Mouse (Mus musculus) embryonic facial prominence, embryonic 15.5 days (tissue): ENCODE results near the gene Tnk2. TPM values are rescaled to one million over a fixed set of nuclear protein-coding genes. Genes with fewer than 3 reads are reported as not detected.

Source experiments
- ATAC-seq: fragments of 200-750 bp; cut with Nextera tagmentation; 2 replicates; pipeline ENCODE4 v1.8.0; 2017; ENCODE audit warnings: low read depth, moderate TSS enrichment; ENCODE audit not compliant: insufficient number of reproducible peaks, low FRiP score, low TSS enrichment
- H3K27ac ChIP-seq: fragments of 300-500 bp; sonication (generic); replicated peaks from 2 replicates; pipeline ENCODE4 v1.5.1; 2015; ENCODE audit warnings: mild to moderate bottlenecking, inconsistent platforms
- H3K27me3 ChIP-seq: fragments of 300-500 bp; sonication (generic); 2 replicates; pipeline ENCODE4 v1.6.1; 2015; ENCODE audit warnings: inconsistent platforms
- H3K36me3 ChIP-seq: fragments of 300-500 bp; sonication (generic); 2 replicates; pipeline ENCODE4 v1.6.1; 2015; ENCODE audit warnings: mild to moderate bottlenecking, inconsistent platforms
- H3K4me1 ChIP-seq: fragments of 300-500 bp; sonication (generic); 2 replicates; pipeline ENCODE4 v1.6.1; 2015; ENCODE audit warnings: inconsistent platforms
- H3K4me2 ChIP-seq: fragments of 300-500 bp; sonication (generic); replicated peaks from 2 replicates; pipeline ENCODE4 v1.6.1; 2015; ENCODE audit warnings: mild to moderate bottlenecking, inconsistent platforms
- H3K4me3 ChIP-seq: fragments of 300-500 bp; sonication (generic); replicated peaks from 2 replicates; pipeline ENCODE4 v1.5.1; 2015; ENCODE audit warnings: mild to moderate bottlenecking, inconsistent platforms
- H3K9ac ChIP-seq: fragments of 300-500 bp; sonication (generic); 2 replicates; pipeline ENCODE4 v1.6.1; 2015; ENCODE audit warnings: inconsistent platforms
- H3K9me3 ChIP-seq: fragments of 300-500 bp; sonication (generic); replicated peaks from 2 replicates; pipeline ENCODE4 v1.6.1; 2016; ENCODE audit warnings: inconsistent platforms
- WGBS: fragments of 180-500 bp; shearing (Covaris S2); methylation state at CpG from one replicate; pipeline ENCODE4 v1.1.7; 2015; 5-methylcytosine and 5-hydroxymethylcytosine counted together
- polyA plus RNA-seq: library from polyadenylated mRNA; unstranded; fragments of >200 nt; fragmentation: Nextera tagmentation; extraction: Ambion mirVana; gene quantifications from 2 replicates; pipeline ENCODE4 v1.2.1, GENCODE M21; 2015

The Tnk2 gene
- polyA plus RNA-seq, 1 experiment from 2014 or later = 16.3 TPM

DNA sequence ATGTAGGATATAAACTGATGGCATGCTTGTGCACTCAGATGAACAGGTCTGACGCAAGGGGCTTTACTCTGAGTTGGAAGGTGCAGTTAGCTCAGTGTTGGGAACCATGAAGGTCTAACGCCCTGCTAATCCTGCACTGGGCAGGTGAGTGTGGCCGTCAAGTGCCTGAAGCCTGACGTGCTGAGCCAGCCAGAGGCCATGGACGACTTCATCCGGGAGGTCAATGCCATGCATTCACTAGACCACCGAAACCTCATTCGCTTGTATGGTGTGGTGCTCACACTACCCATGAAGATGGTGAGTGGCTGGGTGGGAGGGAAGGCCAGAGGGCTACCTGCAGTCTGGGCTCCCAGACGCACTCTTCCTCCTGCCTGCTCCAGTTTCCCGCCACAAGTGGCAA is 25.6 kb downstream of the Tnk2 start:
- Histone ChIP-seq H3K27ac (no peak overlapping the region), H3K9me3 (no peaks in the 10 kb centered on the region), H3K9ac (no peak overlapping the region), H3K4me3 (no peak overlapping the region), H3K36me3 (peaks cover 42% of the 10 kb centered on the region), H3K27me3 (no peaks in the 10 kb centered on the region), H3K4me1 (peaks cover 35% of the 10 kb centered on the region), H3K4me2 (no peak overlapping the region)
- ATAC-seq = no peak
- WGBS = 88% methylated on average over 10 of the region's 10 CpGs

DNA sequence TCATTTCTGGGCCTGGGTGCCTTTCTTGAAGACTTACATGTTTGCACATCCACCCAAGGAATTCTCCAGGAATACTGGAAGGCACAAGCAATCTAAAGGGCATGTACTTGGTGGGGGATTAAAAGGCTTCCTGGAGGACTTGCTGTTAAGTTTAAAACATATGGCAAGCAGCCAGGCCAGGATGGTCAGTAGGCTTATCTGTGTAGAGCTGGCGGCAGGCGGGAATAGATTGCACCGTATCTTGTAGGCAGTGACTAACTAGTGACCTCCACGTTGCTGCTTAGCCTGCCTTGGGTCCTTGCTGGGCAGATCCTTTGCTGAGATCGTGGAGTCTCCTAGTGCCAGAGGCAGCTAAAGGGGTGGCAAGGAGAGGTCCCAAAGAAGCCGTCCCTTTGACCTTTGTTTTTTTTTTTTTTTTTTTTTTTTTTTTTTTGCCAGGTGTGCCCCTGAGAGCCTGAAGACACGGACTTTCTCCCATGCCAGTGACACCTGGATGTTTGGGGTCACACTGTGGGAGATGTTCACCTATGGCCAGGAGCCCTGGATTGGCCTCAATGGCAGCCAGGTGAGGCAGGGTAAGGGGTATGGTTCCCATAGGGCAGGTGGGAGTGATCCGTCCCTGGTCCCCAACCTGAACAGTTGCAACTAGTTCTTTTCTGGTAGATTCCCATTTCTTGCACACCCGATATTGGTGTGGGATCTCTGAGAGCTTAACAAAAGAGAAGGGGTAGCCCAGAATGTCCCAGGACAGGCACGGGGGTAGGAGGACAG is 26.9 kb downstream of the Tnk2 start:
- no peak overlapping the region for H3K27ac ChIP-seq

DNA sequence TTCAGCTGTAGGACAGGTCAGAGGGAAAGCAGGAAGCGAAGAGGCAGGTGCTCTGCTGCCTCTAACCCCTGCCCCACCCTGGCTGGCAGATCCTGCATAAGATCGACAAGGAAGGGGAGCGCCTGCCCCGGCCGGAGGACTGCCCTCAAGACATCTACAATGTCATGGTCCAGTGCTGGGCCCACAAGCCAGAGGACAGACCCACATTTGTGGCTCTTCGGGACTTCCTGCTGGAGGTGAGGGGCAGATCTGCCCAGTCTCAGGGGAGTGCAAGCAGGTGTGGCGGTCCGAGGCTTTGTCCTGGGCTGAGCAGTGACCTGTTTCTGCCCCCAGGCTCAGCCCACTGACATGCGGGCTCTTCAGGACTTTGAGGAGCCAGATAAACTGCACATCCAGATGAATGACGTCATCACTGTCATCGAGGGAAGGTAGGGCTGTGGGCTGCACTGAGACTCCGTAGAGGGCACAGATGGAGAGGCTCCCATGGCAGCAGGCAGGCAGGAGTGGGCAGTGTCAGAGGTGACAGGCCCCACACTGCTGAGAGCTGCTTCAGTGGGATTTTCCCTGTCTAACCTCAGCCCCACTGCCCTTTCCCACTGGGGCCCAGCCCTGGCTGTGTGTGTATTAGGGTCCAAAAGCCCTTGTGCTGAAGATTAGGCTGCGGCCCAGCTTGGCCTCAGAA is 27.7 kb downstream of the Tnk2 start:
- Histone ChIP-seq H3K4me2 (no peak overlapping the region), H3K4me3 (no peak overlapping the region), H3K36me3 (peaks cover 59% of the 10 kb centered on the region), H3K4me1 (peaks cover 30% of the 10 kb centered on the region), H3K9ac (no peak overlapping the region), H3K27me3 (no peaks in the 10 kb centered on the region), H3K9me3 (no peaks in the 10 kb centered on the region), H3K27ac (no peak overlapping the region)
- WGBS = 84% methylated on average over 13 of the region's 13 CpGs
- ATAC-seq = no peak

More for the DNA sequence above, 26.9 kb downstream of the Tnk2 start:
- Histone ChIP-seq H3K9me3 (no peaks in the 10 kb centered on the region), H3K4me3 (no peak overlapping the region), H3K4me2 (no peak overlapping the region), H3K36me3 (peaks cover 52% of the 10 kb centered on the region), H3K9ac (no peak overlapping the region), H3K4me1 (peaks cover 31% of the 10 kb centered on the region), H3K27me3 (no peaks in the 10 kb centered on the region)
- 82% methylated on average over 10 of the region's 10 CpGs for WGBS
- ATAC-seq = no peak

DNA sequence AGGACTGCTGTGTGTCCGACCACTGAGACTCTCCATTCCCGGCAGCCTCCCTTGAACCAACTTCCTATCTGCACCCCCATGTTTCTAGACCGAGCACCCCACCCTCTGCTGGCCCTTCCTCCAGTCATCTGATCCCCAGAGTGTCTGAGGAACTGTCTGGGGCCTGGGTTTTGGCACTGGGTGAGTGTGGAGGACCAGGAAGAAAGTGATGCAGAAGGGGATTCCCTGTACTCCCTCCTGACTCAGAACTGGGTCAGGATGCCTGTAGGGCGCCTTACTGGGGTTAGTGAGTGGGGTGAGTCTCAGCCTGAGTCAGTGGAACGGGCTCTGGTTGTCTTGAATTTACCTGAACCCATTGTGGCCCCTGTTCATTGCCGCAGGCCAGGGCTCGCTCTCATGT is 28.6 kb downstream of the Tnk2 start:
- peaks cover 26% of the 10 kb centered on the region for H3K4me1 ChIP-seq
- no peak for ATAC-seq
- peak overlapping the region; percentile 36; the same call in 1 of the 2 replicates for H3K27ac ChIP-seq
- H3K27me3 ChIP-seq = no peaks in the 10 kb centered on the region
- H3K36me3 ChIP-seq = peaks cover 68% of the 10 kb centered on the region
- 68% methylated on average over 7 of the region's 7 CpGs for WGBS
- H3K9me3 ChIP-seq = no peaks in the 10 kb centered on the region
- H3K4me3 ChIP-seq = no peak overlapping the region
- H3K4me2 ChIP-seq = no peak overlapping the region
- H3K9ac ChIP-seq = no peak overlapping the region

DNA sequence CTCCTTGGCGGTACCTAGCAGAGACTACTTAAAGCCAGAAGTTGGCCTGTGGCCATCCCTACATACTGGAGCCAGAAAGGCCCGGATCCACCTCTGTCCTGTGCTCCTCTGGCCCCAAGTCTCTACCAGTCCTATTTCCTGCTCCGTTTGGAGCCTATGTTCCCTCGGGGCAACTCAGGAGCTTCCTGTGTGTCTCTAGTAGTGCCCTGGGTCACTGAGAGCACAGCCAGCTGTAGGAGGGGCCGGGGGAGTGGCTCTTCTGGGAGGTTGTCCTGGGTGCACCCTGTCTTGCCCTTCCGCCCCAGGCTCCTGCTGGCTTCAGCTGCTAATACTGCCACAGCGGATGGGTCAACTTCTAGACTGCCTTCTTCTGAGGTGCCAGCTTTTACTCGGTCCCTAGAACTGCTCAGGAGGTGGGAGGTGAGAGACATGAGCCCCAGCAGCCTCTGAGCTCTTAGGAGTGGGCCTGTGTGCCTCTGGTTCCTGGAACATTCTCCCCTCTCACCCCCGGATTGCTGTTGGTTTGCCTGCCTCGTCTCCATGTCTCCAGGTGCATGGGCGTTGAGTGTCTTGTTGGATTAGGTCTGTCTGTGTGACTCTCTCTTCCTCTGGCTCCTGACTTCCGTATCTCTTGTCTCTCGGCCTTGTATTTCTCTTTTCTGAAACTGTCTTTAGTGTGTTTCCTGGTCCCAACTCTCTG is 29.3 kb downstream of the Tnk2 start:
- 59% methylated on average over 13 of the region's 13 CpGs for WGBS
- H3K27ac ChIP-seq = no peak overlapping the region
- H3K27me3 ChIP-seq = no peaks in the 10 kb centered on the region
- H3K9ac ChIP-seq = no peak overlapping the region
- H3K4me2 ChIP-seq = no peak overlapping the region
- H3K36me3 ChIP-seq = peaks cover 69% of the 10 kb centered on the region
- H3K4me3 ChIP-seq = no peak overlapping the region
- ATAC-seq = no peak
- H3K4me1 ChIP-seq = peaks cover 19% of the 10 kb centered on the region
- H3K9me3 ChIP-seq = no peaks in the 10 kb centered on the region

DNA sequence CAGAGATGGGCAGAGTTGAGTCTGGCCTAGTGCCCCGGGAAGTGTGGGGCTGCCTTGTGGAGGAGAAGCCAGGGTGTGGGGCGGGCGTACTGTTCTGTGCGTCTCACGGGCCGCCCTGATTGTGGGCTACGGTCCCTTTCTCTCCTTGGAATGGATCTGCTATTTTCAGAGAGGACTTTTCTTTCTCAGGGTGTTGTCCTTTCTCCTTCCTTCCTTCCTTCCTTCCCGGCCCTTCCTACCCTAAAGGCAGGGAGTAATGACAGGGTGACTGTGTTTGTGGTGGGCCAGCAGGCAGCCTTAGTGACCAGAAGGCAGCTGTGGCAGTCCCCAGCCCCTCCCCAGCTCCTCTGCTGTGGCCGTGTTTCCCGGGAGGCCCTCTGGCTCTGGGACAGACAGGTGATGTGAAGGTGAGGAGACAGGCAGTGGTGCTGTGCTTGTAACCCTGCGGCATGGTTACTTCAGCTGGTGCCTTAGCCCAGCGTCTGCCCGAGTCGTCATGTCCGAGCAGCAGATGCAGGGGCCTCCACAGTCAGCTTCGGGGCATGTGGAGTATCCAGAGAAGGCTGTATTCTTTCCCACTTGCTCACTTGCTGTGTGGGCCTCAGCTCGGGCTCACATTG is 30.6 kb downstream of the Tnk2 start:
- WGBS = 79% methylated on average over 17 of the region's 17 CpGs
- no peak for ATAC-seq
- Histone ChIP-seq H3K27ac (peak overlapping the region; percentile 44; the same call in 1 of the 2 replicates), H3K9ac (no peak overlapping the region), H3K4me2 (no peak overlapping the region), H3K9me3 (no peaks in the 10 kb centered on the region), H3K4me1 (peaks cover 13% of the 10 kb centered on the region), H3K36me3 (peaks cover 77% of the 10 kb centered on the region), H3K4me3 (no peak overlapping the region), H3K27me3 (no peaks in the 10 kb centered on the region)

DNA sequence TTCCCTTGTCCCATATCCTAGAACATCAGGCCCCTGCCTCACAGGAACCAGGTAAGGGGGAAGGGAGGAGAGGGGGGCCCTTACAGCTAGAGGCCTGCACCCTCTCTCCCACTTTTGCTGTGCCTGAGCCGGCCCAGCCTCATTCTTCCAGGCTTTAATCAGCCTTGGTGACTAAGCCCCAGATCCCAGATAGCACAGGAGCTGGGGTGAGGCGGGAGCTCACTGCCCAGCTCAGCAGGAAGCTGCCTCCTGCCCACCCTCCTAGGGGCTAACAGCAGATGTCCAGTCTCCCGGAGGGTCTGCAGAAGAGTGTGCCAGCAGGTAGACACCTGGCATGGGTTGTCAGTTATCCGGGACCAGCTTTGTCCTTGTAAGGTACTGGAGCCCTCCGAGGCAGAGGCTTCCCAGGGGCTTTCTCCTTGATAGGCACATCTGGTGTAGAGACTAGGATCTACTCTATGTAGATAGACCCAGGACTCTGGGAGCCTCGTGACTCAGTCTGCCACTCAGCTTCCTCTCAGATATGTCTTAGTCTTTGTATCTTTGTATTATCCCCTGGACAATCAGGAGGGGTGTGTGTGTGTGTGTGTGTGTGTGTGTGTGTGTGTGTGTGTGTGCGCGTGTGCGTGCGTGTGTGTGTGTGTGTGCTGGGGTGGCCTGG is 33.5 kb downstream of the Tnk2 start:
- no peak overlapping the region for H3K4me2 ChIP-seq
- no peak overlapping the region for H3K27ac ChIP-seq
- WGBS = 76% methylated on average over 10 of the region's 10 CpGs
- no peaks in the 10 kb centered on the region for H3K27me3 ChIP-seq
- no peak for ATAC-seq
- H3K9me3 ChIP-seq = no peaks in the 10 kb centered on the region
- H3K36me3 ChIP-seq = peaks cover 73% of the 10 kb centered on the region
- H3K9ac ChIP-seq = no peak overlapping the region
- no peak overlapping the region for H3K4me3 ChIP-seq
- peaks cover 12% of the 10 kb centered on the region for H3K4me1 ChIP-seq

DNA sequence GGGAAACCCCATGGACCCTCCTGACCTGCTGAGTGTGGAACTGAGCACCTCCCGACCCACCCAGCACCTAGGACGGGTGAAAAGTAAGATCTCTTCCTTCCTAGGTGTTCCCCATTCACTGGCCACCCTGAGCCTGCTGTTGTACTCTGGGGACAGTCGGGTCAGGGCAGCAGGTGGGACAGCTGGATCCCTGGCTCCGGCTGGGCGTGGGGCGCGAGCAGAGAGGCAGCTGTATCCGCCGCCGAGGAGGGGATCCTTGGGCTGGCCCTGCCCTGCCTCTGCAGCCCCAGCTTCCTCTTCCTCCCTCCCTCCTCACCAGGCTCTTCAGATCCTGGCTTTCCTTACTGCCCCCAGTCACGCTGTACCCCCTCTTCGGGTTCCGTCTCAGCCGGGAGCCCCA is 34.2 kb downstream of the Tnk2 start:
- H3K4me3 ChIP-seq = no peak overlapping the region
- H3K4me1 ChIP-seq = 0 out of 2 replicates have a peak, but pooled peaks cover 5% of the 10 kb centered on the region
- peaks cover 75% of the 10 kb centered on the region for H3K36me3 ChIP-seq
- no peak overlapping the region for H3K4me2 ChIP-seq
- WGBS = 70% methylated on average over 14 of the region's 14 CpGs
- no peaks in the 10 kb centered on the region for H3K27me3 ChIP-seq
- no peak overlapping the region for H3K9ac ChIP-seq
- H3K9me3 ChIP-seq = no peaks in the 10 kb centered on the region
- H3K27ac ChIP-seq = no peak overlapping the region
- ATAC-seq = no peak

DNA sequence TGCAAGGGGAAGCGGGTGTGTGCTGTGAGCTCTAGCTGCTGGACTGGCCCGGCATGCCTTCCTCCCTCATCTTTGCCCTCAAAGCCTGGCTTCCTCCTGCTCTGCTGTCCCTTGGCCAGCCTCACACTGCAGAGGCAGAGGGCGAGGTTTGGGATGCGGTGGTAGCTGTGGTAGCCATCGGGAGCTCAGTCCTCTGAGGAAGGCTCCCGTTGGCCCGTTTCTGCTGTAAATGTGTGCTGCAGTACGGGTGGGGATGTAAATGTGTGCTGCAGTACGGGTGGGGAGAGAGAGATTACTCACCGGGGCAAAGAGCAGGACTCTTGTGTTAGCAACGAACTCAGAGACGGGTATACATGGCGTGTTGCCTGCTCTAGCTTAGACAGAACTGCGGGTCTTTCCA is 35.1 kb downstream of the Tnk2 start:
- Histone ChIP-seq H3K4me2 (no peak overlapping the region), H3K36me3 (peaks cover 76% of the 10 kb centered on the region), H3K9me3 (no peaks in the 10 kb centered on the region), H3K4me3 (no peak overlapping the region), H3K27me3 (no peaks in the 10 kb centered on the region), H3K27ac (no peak overlapping the region), H3K4me1 (0 out of 2 replicates have a peak, but pooled peaks cover 2% of the 10 kb centered on the region), H3K9ac (no peak overlapping the region)
- 87% methylated on average over 14 of the region's 14 CpGs for WGBS
- no peak for ATAC-seq

DNA sequence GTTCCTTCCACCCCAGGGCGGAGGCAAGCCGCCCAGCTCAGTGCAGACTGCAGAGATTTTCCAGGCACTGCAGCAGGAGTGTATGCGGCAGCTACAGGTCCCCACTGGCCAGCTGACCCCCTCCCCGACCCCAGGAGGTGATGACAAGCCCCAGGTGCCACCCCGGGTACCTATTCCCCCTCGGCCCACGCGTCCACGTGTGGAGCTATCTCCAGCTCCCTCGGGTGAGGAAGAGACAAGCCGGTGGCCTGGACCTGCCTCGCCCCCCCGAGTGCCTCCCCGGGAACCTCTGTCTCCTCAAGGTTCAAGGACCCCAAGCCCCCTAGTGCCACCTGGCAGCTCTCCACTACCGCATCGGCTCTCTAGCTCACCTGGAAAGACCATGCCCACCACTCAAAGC is 36.3 kb downstream of the Tnk2 start:
- ATAC-seq = no peak
- WGBS = 87% methylated on average over 16 of the region's 16 CpGs

More for the DNA sequence above, 36.3 kb downstream of the Tnk2 start:
- Histone ChIP-seq H3K4me2 (no peak overlapping the region), H3K4me1 (no peaks in the 10 kb centered on the region), H3K27ac (no peak overlapping the region), H3K9ac (no peak overlapping the region), H3K9me3 (no peaks in the 10 kb centered on the region), H3K27me3 (no peaks in the 10 kb centered on the region), H3K36me3 (peaks cover 64% of the 10 kb centered on the region), H3K4me3 (no peak overlapping the region)
